Mouse (Mus musculus) stomach, embryonic 16.5 days (tissue): Measurements from ENCODE around the gene Npm3. TPM values are rescaled to one million over a fixed set of nuclear protein-coding genes. Genes with fewer than 3 reads are reported as not detected.

Experiments used
- ATAC-seq: fragments of 200-750 bp; cut with Nextera tagmentation; 2 replicates; pipeline ENCODE4 v1.8.0; 2017; ENCODE audit warnings: moderate number of reproducible peaks, moderate TSS enrichment; ENCODE audit not compliant: insufficient read depth, low FRiP score
- H3K27ac ChIP-seq: fragments of 300-500 bp; sonication (generic); 2 replicates; pipeline ENCODE4 v1.5.1; 2014; ENCODE audit warnings: low read length
- H3K27me3 ChIP-seq: fragments of 300-500 bp; sonication (generic); 2 replicates; pipeline ENCODE4 v1.6.1; 2014; ENCODE audit warnings: low read length, control low read depth, mixed read lengths; ENCODE audit not compliant: control insufficient read depth, insufficient read depth
- H3K36me3 ChIP-seq: fragments of 300-500 bp; sonication (generic); 2 replicates; pipeline ENCODE4 v1.6.1; 2014; ENCODE audit warnings: low read length; ENCODE audit not compliant: control insufficient read depth, insufficient read depth
- H3K4me1 ChIP-seq: fragments of 300-500 bp; sonication (generic); 2 replicates; pipeline ENCODE4 v1.6.1; 2014; ENCODE audit warnings: low read length, control low read depth, mixed read lengths; ENCODE audit not compliant: control insufficient read depth, insufficient read depth
- H3K4me2 ChIP-seq: fragments of 300-500 bp; sonication (generic); 2 replicates; pipeline ENCODE4 v1.6.1; 2014; ENCODE audit warnings: low read depth, low read length, mixed read lengths
- H3K4me3 ChIP-seq: fragments of 300-500 bp; sonication (generic); replicated peaks from 2 replicates; pipeline ENCODE4 v1.5.1; 2014; ENCODE audit warnings: mild to moderate bottlenecking, low read length
- H3K9ac ChIP-seq: fragments of 300-500 bp; sonication (generic); 2 replicates; pipeline ENCODE4 v1.6.1; 2014; ENCODE audit warnings: low read length
- H3K9me3 ChIP-seq: fragments of 300-500 bp; sonication (generic); replicated peaks from 2 replicates; pipeline ENCODE4 v1.6.1; 2016; ENCODE audit warnings: low read length, control low read depth; ENCODE audit not compliant: control insufficient read depth
- WGBS: fragments of 180-500 bp; shearing (Covaris S2); extraction: QIAGEN DNeasy Blood & Tissue Kit; methylation state at CpG from one replicate; pipeline ENCODE4 v1.1.7; 2014; 5-methylcytosine and 5-hydroxymethylcytosine counted together
- polyA plus RNA-seq: library from polyadenylated mRNA; unstranded; fragments of >200 nt; fragmentation: Nextera tagmentation; extraction: Ambion mirVana; gene quantifications from 2 replicates; pipeline ENCODE4 v1.2.1, GENCODE M21; 2015

The Npm3 gene
- polyA plus RNA-seq, 1 experiment from 2014 or later = 15.6 TPM

- peaks cover 88% of the 10 kb centered on the region for H3K27me3 ChIP-seq
- H3K4me2 ChIP-seq = no peak overlapping the region
- H3K9ac ChIP-seq = no peak overlapping the region
- no peaks in the 10 kb centered on the region for H3K36me3 ChIP-seq
- H3K4me3 ChIP-seq = no peak overlapping the region
- H3K9me3 ChIP-seq = no peaks in the 10 kb centered on the region
- H3K27ac ChIP-seq = no peak overlapping the region
- ATAC-seq = no peak
- peaks cover 26% of the 10 kb centered on the region for H3K4me1 ChIP-seq
- WGBS = 73% methylated on average over 5 of the region's 5 CpGs
Measured at GRCm38 (mm10) chr19:45738521-45738920, 10.9 kb downstream of the Npm3 start.

- Histone ChIP-seq H3K9me3 (no peaks in the 10 kb centered on the region), H3K27me3 (peaks cover 87% of the 10 kb centered on the region), H3K4me2 (no peak overlapping the region), H3K4me3 (no peak overlapping the region), H3K9ac (no peak overlapping the region), H3K36me3 (no peaks in the 10 kb centered on the region), H3K27ac (no peak overlapping the region), H3K4me1 (peaks cover 23% of the 10 kb centered on the region)
- no peak for ATAC-seq
- WGBS = 82% methylated on average over 10 of the region's 10 CpGs
Measured at GRCm38 (mm10) chr19:45737846-45738484, 11.4 kb downstream of the Npm3 start.

GRCm38 (mm10) chr19:45737208-45737845 lies 12.1 kb downstream of the Npm3 start:
- WGBS = 23% methylated on average over 23 of the region's 23 CpGs

GRCm38 (mm10) chr19:45736855-45737207 lies 12.6 kb downstream of the Npm3 start:
- H3K4me1 ChIP-seq = peaks cover 11% of the 10 kb centered on the region
- no peaks in the 10 kb centered on the region for H3K9me3 ChIP-seq
- 2% methylated on average over 28 of the region's 28 CpGs for WGBS
- peak overlapping the region; percentile 35 for H3K4me3 ChIP-seq
- peak overlapping the region; percentile 58 for H3K4me2 ChIP-seq
- ATAC-seq = peak; percentile 51
- no peaks in the 10 kb centered on the region for H3K36me3 ChIP-seq
- H3K9ac ChIP-seq = peak overlapping the region; percentile 42; the same call in 1 of the 2 replicates
- peaks cover 76% of the 10 kb centered on the region for H3K27me3 ChIP-seq
- H3K27ac ChIP-seq = no peak overlapping the region

More at GRCm38 (mm10) chr19:45737208-45737845, 12.1 kb downstream of the Npm3 start:
- peaks cover 81% of the 10 kb centered on the region for H3K27me3 ChIP-seq
- H3K36me3 ChIP-seq = no peaks in the 10 kb centered on the region
- H3K9ac ChIP-seq = peak overlapping the region; percentile 42; the same call in 1 of the 2 replicates
- H3K4me3 ChIP-seq = peak overlapping the region; percentile 35
- no peak overlapping the region for H3K27ac ChIP-seq
- H3K4me1 ChIP-seq = peaks cover 16% of the 10 kb centered on the region
- peak overlapping the region; percentile 58 for H3K4me2 ChIP-seq
- H3K9me3 ChIP-seq = no peaks in the 10 kb centered on the region
- 0 out of 2 replicates have a peak, but pooled peaks have one; percentile 28 for ATAC-seq

- Histone ChIP-seq H3K4me2 (no peak overlapping the region), H3K27me3 (peaks cover 70% of the 10 kb centered on the region), H3K4me1 (peaks cover 9% of the 10 kb centered on the region), H3K4me3 (no peak overlapping the region), H3K27ac (no peak overlapping the region), H3K36me3 (no peaks in the 10 kb centered on the region), H3K9me3 (no peaks in the 10 kb centered on the region), H3K9ac (no peak overlapping the region)
- 50% methylated on average over 1 of the region's 1 CpGs for WGBS
- no peak for ATAC-seq
Measured at GRCm38 (mm10) chr19:45736241-45736640, 13.2 kb downstream of the Npm3 start.

DNA sequence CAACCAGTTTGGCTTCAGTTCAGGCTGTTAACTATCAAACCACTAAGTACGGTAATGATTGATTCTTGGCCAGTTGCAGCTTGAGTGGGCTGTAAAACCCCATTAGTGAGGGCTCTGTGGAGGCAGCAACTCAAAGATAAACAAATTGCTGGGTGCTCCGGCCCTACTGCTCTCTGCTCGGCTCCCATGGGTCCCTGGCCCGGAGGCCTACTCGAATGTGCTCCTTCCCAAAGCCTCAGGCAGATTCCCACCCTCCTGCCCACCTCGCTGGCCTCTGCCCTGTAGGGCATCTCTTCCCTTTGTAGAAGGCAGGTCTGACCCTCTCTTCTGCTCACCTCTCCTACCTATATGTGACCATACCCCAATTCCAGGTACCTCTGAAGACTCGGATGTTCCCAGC lies 14.6 kb downstream of the Npm3 start:
- Histone ChIP-seq H3K9me3 (no peaks in the 10 kb centered on the region), H3K36me3 (no peaks in the 10 kb centered on the region), H3K9ac (no peak overlapping the region), H3K4me1 (peaks cover 9% of the 10 kb centered on the region), H3K4me3 (no peak overlapping the region), H3K27me3 (peaks cover 57% of the 10 kb centered on the region), H3K4me2 (no peak overlapping the region), H3K27ac (no peak overlapping the region)
- 43% methylated on average over 7 of the region's 7 CpGs for WGBS
- ATAC-seq = no peak

- no peak overlapping the region for H3K27ac ChIP-seq
- H3K4me2 ChIP-seq = no peak overlapping the region
- H3K4me3 ChIP-seq = no peak overlapping the region
- H3K9ac ChIP-seq = no peak overlapping the region
- no peaks in the 10 kb centered on the region for H3K36me3 ChIP-seq
- H3K9me3 ChIP-seq = no peaks in the 10 kb centered on the region
- ATAC-seq = no peak
- WGBS = 75% methylated on average over 5 of the region's 5 CpGs
- peaks cover 9% of the 10 kb centered on the region for H3K4me1 ChIP-seq
- peaks cover 51% of the 10 kb centered on the region for H3K27me3 ChIP-seq
Measured at GRCm38 (mm10) chr19:45734191-45734590, 15.2 kb downstream of the Npm3 start.

DNA sequence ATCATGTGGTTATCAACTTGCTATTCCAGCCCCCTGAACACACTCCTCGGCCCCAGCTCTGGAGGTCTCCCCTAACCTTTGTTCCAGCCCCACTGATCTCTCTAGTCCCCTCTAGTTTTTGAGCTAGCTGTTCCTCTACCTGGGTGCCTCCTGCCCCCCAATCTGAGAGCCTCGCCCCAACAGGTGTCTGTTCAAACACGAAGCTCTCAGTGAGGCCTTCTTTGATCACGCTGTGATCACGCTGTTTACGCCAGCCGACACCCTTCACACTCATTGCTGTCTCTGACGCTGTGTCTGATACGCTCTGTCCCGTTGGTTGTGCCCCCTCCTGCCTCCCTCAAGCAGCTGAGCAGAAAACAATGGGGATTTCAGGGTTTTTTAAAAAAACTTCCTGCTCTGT lies 15.8 kb downstream of the Npm3 start:
- Histone ChIP-seq H3K36me3 (no peaks in the 10 kb centered on the region), H3K4me3 (no peak overlapping the region), H3K27me3 (peaks cover 45% of the 10 kb centered on the region), H3K9me3 (no peaks in the 10 kb centered on the region), H3K9ac (no peak overlapping the region), H3K4me1 (peaks cover 9% of the 10 kb centered on the region), H3K4me2 (no peak overlapping the region), H3K27ac (no peak overlapping the region)
- WGBS = 23% methylated on average over 10 of the region's 10 CpGs
- ATAC-seq = no peak

GRCm38 (mm10) chr19:45731658-45732057 lies 17.7 kb downstream of the Npm3 start:
- ATAC-seq = no peak
- Histone ChIP-seq H3K4me2 (no peak overlapping the region), H3K9me3 (no peaks in the 10 kb centered on the region), H3K4me3 (no peak overlapping the region), H3K36me3 (no peaks in the 10 kb centered on the region), H3K9ac (no peak overlapping the region), H3K4me1 (peaks cover under 1% of the 10 kb centered on the region; the same call in 1 of the 2 replicates), H3K27me3 (peaks cover 28% of the 10 kb centered on the region; the same call in 1 of the 2 replicates), H3K27ac (no peak overlapping the region)
- 86% methylated on average over 7 of the region's 7 CpGs for WGBS
